ENCODE assay signal across 10 mouse cellular contexts in genomic region chr15:99974476-99975220, GRCm38 (mm10). TPM values are rescaled to one million over a fixed set of nuclear protein-coding genes. Genes with fewer than 3 reads are reported as not detected.
DNase-seq lines count a peak whose midpoint lies in the region; ATAC-seq and TF ChIP-seq lines count a peak whose summit lies in the region.
"Had no signal": no experiment of that assay in that cellular context is flagged by ENCODE, and none has a peak within 500 bp of the region (broad histone marks: within the 10 kb centered on the region; RNA-seq: fewer than 3 reads in every experiment).

No protein-coding gene starts in this region.

- H3K79me2 ChIP-seq in heart, adult 2 months (replicated peaks; ENCODE audit: control insufficient read depth, insufficient read depth, low read length), result peaks cover 3% of the 10 kb centered on the region; the same call in 1 of the 2 replicates

- H3K36me3 ChIP-seq in heart, postnatal 0 days (replicated peaks; ENCODE audit: control insufficient read depth, insufficient read depth, low read length), result no peaks in the 10 kb centered on the region
- H3K36me3 ChIP-seq in heart, adult 2 months (ENCODE audit: control insufficient read depth, insufficient read depth, low read length), result peaks cover 2% of the 10 kb centered on the region; the same call in 1 of the 2 replicates
- peaks cover 3% of the 10 kb centered on the region for H3K36me3 ChIP-seq in G1E (replicated peaks)
- H3K36me3 ChIP-seq in embryonic facial prominence, embryonic 14.5 days (ENCODE audit: control insufficient read depth, insufficient read depth, low read length), result no peaks in the 10 kb centered on the region
- no peaks in the 10 kb centered on the region for H3K36me3 ChIP-seq in liver, embryonic 14.5 days (replicated peaks; ENCODE audit: control insufficient read depth, insufficient read depth, low read depth)

- TF ChIP-seq EP300 in heart, postnatal 0 days (IDR thresholded peaks at IDR 0.05; ENCODE audit: low read depth), result no peak
- TF ChIP-seq EP300 in heart, adult 2 months (IDR thresholded peaks at IDR 0.05; ENCODE audit: insufficient read depth, low read depth, low read length), result no peak
- no peak for TF ChIP-seq EP300 in liver, embryonic 14.5 days (IDR thresholded peaks at IDR 0.05; ENCODE audit: low read depth)

- peak overlapping the region; percentile 91 for H3K4me2 ChIP-seq in heart, postnatal 0 days (ENCODE audit: low read depth, low read length)
- H3K4me2 ChIP-seq in embryonic facial prominence, embryonic 14.5 days (ENCODE audit: low read depth, low read length), result peak overlapping the region; percentile 80
- H3K4me2 ChIP-seq in liver, embryonic 14.5 days (ENCODE audit: low read depth), result peak overlapping the region; percentile 85

- intact Hi-C loops in heart, adult 2 months (cut with DNase I), result no loop called here

- H3K4me3 ChIP-seq in heart, postnatal 0 days (ENCODE audit: low read depth, low read length), result peak overlapping the region; percentile 95; the same call in 1 of the 2 replicates
- no peak overlapping the region for H3K4me3 ChIP-seq in heart, adult 2 months
- H3K4me3 ChIP-seq in G1E (ENCODE audit: low read depth, low read length), result peak overlapping the region; percentile 94; the same call in 1 of the 2 replicates
- H3K4me3 ChIP-seq in embryonic facial prominence, embryonic 14.5 days (ENCODE audit: low read depth, low read length), result peak overlapping the region; percentile 95; the same call in 1 of the 2 replicates
- H3K4me3 ChIP-seq in liver, embryonic 14.5 days (ENCODE audit: insufficient read depth in 1 of 2, low read depth in 2 of 2, low read length in 2 of 2), result peak overlapping the region in 1 of 2 experiments; percentile 94; a peak in 2 of 4 replicates

- 54% methylated on average over 2 of the region's 2 CpGs for WGBS in heart, postnatal 0 days
- WGBS in heart, adult 2 months, result 45% methylated on average over 2 of the region's 2 CpGs
- WGBS in embryonic facial prominence, embryonic 14.5 days, result 75% methylated on average over 2 of the region's 2 CpGs
- WGBS in liver, embryonic 14.5 days (ENCODE audit: insufficient replicate concordance), result 43% methylated on average over 2 of the region's 2 CpGs

- ATAC-seq in heart, postnatal 0 days (ENCODE audit: insufficient read depth, low read depth), result no peak
- ATAC-seq in G1E (ENCODE audit: extremely low read depth, insufficient number of reproducible peaks, low FRiP score, poor library complexity, severe bottlenecking), result no peak
- no peak for ATAC-seq in embryonic facial prominence, embryonic 14.5 days (ENCODE audit: low read depth)
- no peak for ATAC-seq in liver, embryonic 14.5 days (ENCODE audit: insufficient read depth)
- ATAC-seq in granulocyte monocyte progenitor cell, adult 5-6 weeks (replicated peaks; ENCODE audit: poor library complexity, severe bottlenecking), result no peak

- no peak for TF ChIP-seq CTCF in heart, postnatal 0 days (IDR thresholded peaks at IDR 0.05; ENCODE audit: low read depth)
- no peak for TF ChIP-seq CTCF in heart, adult 2 months (IDR thresholded peaks at IDR 0.05)
- TF ChIP-seq CTCF in G1E (IDR thresholded peaks at IDR 0.05; ENCODE audit: low read depth, low read length), result no peak
- no peak for TF ChIP-seq CTCF in liver, embryonic 14.5 days (IDR thresholded peaks at IDR 0.05; ENCODE audit: low read depth)

- no peak overlapping the region for H3K9ac ChIP-seq in heart, postnatal 0 days (replicated peaks; ENCODE audit: low read depth, low read length)
- H3K9ac ChIP-seq in heart, adult 2 months (ENCODE audit: low read depth, low read length), result no peak overlapping the region
- no peak overlapping the region for H3K9ac ChIP-seq in embryonic facial prominence, embryonic 14.5 days (ENCODE audit: low read depth, low read length)
- peak overlapping the region; percentile 16; the same call in 1 of the 2 replicates for H3K9ac ChIP-seq in liver, embryonic 14.5 days (replicated peaks)

- no peak for TF ChIP-seq POLR2A in heart, adult 2 months (IDR thresholded peaks at IDR 0.05; ENCODE audit: insufficient read depth, low read depth, low read length)

- DNase-seq in heart, postnatal 0 days (ENCODE audit: low spot score), result no peak
- no peak for DNase-seq in heart, adult 2 months
- DNase-seq in G1E (ENCODE audit: low spot score), result no peak
- no peak for DNase-seq in embryonic facial prominence, embryonic 14.5 days (ENCODE audit: low spot score)
- no peak for DNase-seq in liver, embryonic 14.5 days (ENCODE audit: low read depth in 3 of 3, low spot score in 3 of 3)
- no peak for DNase-seq in urinary bladder, adult 2 months (ENCODE audit: low spot score)
- no peak for DNase-seq in cerebellum, adult 11 months
- DNase-seq: thymus, postnatal 14 days had no signal

- no peaks in the 10 kb centered on the region for H3K27me3 ChIP-seq in heart, postnatal 0 days (ENCODE audit: control insufficient read depth, insufficient read depth, low read length)
- no peaks in the 10 kb centered on the region for H3K27me3 ChIP-seq in heart, adult 2 months (ENCODE audit: control insufficient read depth, insufficient read depth, low read length)
- no peaks in the 10 kb centered on the region for H3K27me3 ChIP-seq in G1E (ENCODE audit: insufficient read depth, low read length)
- H3K27me3 ChIP-seq in embryonic facial prominence, embryonic 14.5 days (replicated peaks; ENCODE audit: control insufficient read depth, insufficient read depth, low read length), result no peaks in the 10 kb centered on the region
- no peaks in the 10 kb centered on the region for H3K27me3 ChIP-seq in liver, embryonic 14.5 days (ENCODE audit: control insufficient read depth, insufficient read depth, low read length)

- H3K4me1 ChIP-seq in heart, postnatal 0 days (ENCODE audit: control insufficient read depth, insufficient read depth), result no peaks in the 10 kb centered on the region; the same call in 1 of the 2 replicates
- H3K4me1 ChIP-seq in heart, adult 2 months (ENCODE audit: control insufficient read depth, insufficient read depth, low read length), result peaks cover 2% of the 10 kb centered on the region
- H3K4me1 ChIP-seq in G1E (ENCODE audit: insufficient read depth, low read depth, low read length), result peaks cover 15% of the 10 kb centered on the region
- no peaks in the 10 kb centered on the region for H3K4me1 ChIP-seq in embryonic facial prominence, embryonic 14.5 days (ENCODE audit: control insufficient read depth, insufficient read depth, low read length)
- H3K4me1 ChIP-seq in liver, embryonic 14.5 days (replicated peaks; ENCODE audit: control insufficient read depth in 2 of 2, insufficient read depth in 2 of 2, low read length in 1 of 2), result peaks cover 2 to 3% of the 10 kb centered on the region in 2 experiments; a peak in 3 of 4 replicates

- H3K9me3 ChIP-seq in heart, postnatal 0 days (replicated peaks; ENCODE audit: control insufficient read depth, low read length), result no peaks in the 10 kb centered on the region
- no peaks in the 10 kb centered on the region for H3K9me3 ChIP-seq in G1E (replicated peaks)
- no peaks in the 10 kb centered on the region for H3K9me3 ChIP-seq in embryonic facial prominence, embryonic 14.5 days (ENCODE audit: control insufficient read depth, low read length)
- no peaks in the 10 kb centered on the region for H3K9me3 ChIP-seq in liver, embryonic 14.5 days (ENCODE audit: control insufficient read depth, low read length)

- no peak overlapping the region for H3K27ac ChIP-seq in heart, postnatal 0 days (ENCODE audit: low read depth)
- no peak overlapping the region for H3K27ac ChIP-seq in heart, adult 2 months
- no peak overlapping the region for H3K27ac ChIP-seq in embryonic facial prominence, embryonic 14.5 days (replicated peaks; ENCODE audit: low read depth, low read length)
- H3K27ac ChIP-seq in liver, embryonic 14.5 days, result no peak overlapping the region

RNA-seq across cellular contexts. Expression of gene Larp4, which starts 4.8 kb away (rescaled TPM):
- total RNA-seq in heart, postnatal 0 days (2014; rRNA removed; ENCODE audit: low replicate concordance), result 66.4 and 103 TPM in 2 replicates
- polyA plus RNA-seq in heart, postnatal 0 days (2015; fragmentation: Nextera tagmentation; extraction: Ambion mirVana), result 24.0 and 28.2 TPM in 2 replicates
- 10 to 100 TPM; 54.2 to 55.3 TPM for total RNA-seq in heart, adult 2 months (2021)
- 32.5 and 54.7 TPM in 2 replicates for polyA plus RNA-seq in heart, adult 2 months (2012; rRNA removed)
- total RNA-seq in G1E (2014; fragmentation: Nextera tagmentation), result 200 and 207 TPM in 2 replicates
- 68.8 and 85.3 TPM in 2 replicates for total RNA-seq in G1E (2017)
- 13.4 and 14.0 TPM in 2 replicates for polyA plus RNA-seq in G1E (2012)
- polyA plus RNA-seq in embryonic facial prominence, embryonic 14.5 days (2014; fragmentation: Nextera tagmentation; extraction: Ambion mirVana), result 37.1 and 38.2 TPM in 2 replicates
- 11.6 and 12.1 TPM in 2 replicates for polyA plus RNA-seq in liver, embryonic 14.5 days (2012; rRNA removed)
- polyA plus RNA-seq in liver, embryonic 14.5 days (2014; fragmentation: Nextera tagmentation; extraction: Ambion mirVana), result 20.8 and 22.4 TPM in 2 replicates
- polyA plus RNA-seq in urinary bladder, adult 2 months (2012; rRNA removed), result 15.4 and 19.0 TPM in 2 replicates
- 99.3 and 101 TPM in 2 replicates for total RNA-seq in granulocyte monocyte progenitor cell, adult 5-6 weeks (2014; fragmentation: Nextera tagmentation)
- 77.6 and 87.4 TPM in 2 replicates for total RNA-seq in granulocyte monocyte progenitor cell, adult 5-6 weeks (2017)

RNA-seq across cellular contexts. Expression of gene Fam186a, which starts 7.8 kb away (rescaled TPM):
- total RNA-seq in heart, postnatal 0 days (2014; rRNA removed; ENCODE audit: low replicate concordance), result not detected in 2 replicates
- polyA plus RNA-seq in heart, postnatal 0 days (2015; fragmentation: Nextera tagmentation; extraction: Ambion mirVana), result 0.01 and 0.05 TPM in 2 replicates
- total RNA-seq in heart, adult 2 months (2021), result under 1 TPM; 0.10 to 0.16 TPM
- 0.12 and 0.20 TPM in 2 replicates for polyA plus RNA-seq in heart, adult 2 months (2012; rRNA removed)
- total RNA-seq in G1E (2014; fragmentation: Nextera tagmentation) (not detected in 2 replicates), G1E (2017) (0.06 and 0.16 TPM in 2 replicates)
- not detected in 2 replicates for polyA plus RNA-seq in G1E (2012)
- not detected in 2 replicates for polyA plus RNA-seq in embryonic facial prominence, embryonic 14.5 days (2014; fragmentation: Nextera tagmentation; extraction: Ambion mirVana)
- not detected in 2 replicates for polyA plus RNA-seq in liver, embryonic 14.5 days (2012; rRNA removed)
- polyA plus RNA-seq in liver, embryonic 14.5 days (2014; fragmentation: Nextera tagmentation; extraction: Ambion mirVana), result not detected in 2 replicates
- 0.01 and 0.04 TPM in 2 replicates for polyA plus RNA-seq in urinary bladder, adult 2 months (2012; rRNA removed)
- total RNA-seq in granulocyte monocyte progenitor cell, adult 5-6 weeks (2014; fragmentation: Nextera tagmentation), result not detected in 2 replicates
- total RNA-seq in granulocyte monocyte progenitor cell, adult 5-6 weeks (2017), result not detected in 2 replicates
- total RNA-seq: common myeloid progenitor, adult 5-6 weeks had no signal
